ENCODE assay signal across 25 mouse cellular contexts in genomic region chr3:95294718-95295117, GRCm38 (mm10). TPM values are rescaled to one million over a fixed set of nuclear protein-coding genes. Genes with fewer than 3 reads are reported as not detected.
DNase-seq lines count a peak whose midpoint lies in the region; ATAC-seq and TF ChIP-seq lines count a peak whose summit lies in the region.
"Had no signal": no experiment of that assay in that cellular context is flagged by ENCODE, and none has a peak within 500 bp of the region (broad histone marks: within the 10 kb centered on the region; RNA-seq: fewer than 3 reads in every experiment).

No protein-coding gene starts in this region.

- H3K4me1 ChIP-seq in liver, adult 2 months (ENCODE audit: control insufficient read depth, insufficient read depth, low read length): peaks cover 51% of the 10 kb centered on the region
- H3K4me1 ChIP-seq: neural tube, embryonic 13.5 days had no signal

- ATAC-seq in granulocyte monocyte progenitor cell, adult 5-6 weeks (replicated peaks; ENCODE audit: poor library complexity, severe bottlenecking): 0 out of 2 replicates have a peak, but pooled peaks have one; percentile 0
- peak; percentile 12 for ATAC-seq in megakaryocyte, adult 5-6 weeks (ENCODE audit: poor library complexity, severe bottlenecking)
- ATAC-seq: forebrain, postnatal 0 days; hindbrain, postnatal 0 days; midbrain, embryonic 16.5 days had no signal

- no peaks in the 10 kb centered on the region for H3K27me3 ChIP-seq in liver, adult 2 months (ENCODE audit: control insufficient read depth, insufficient read depth, low read length)
- H3K27me3 ChIP-seq: heart, embryonic 13.5 days; neural tube, embryonic 13.5 days; stomach, embryonic 15.5 days had no signal

- no peak overlapping the region for H3K4me3 ChIP-seq in liver, adult 2 months (ENCODE audit: insufficient read depth, low read depth, low read length)
- H3K4me3 ChIP-seq: forebrain, embryonic 10.5 days; heart, adult 2 months; heart, embryonic 13.5 days; midbrain, embryonic 10.5 days; myocyte; neural tube, embryonic 13.5 days; stomach, embryonic 15.5 days had no signal

- DNase-seq in liver, adult 2 months (ENCODE audit: extremely low read depth, low read depth, low spot score): peak; percentile 55
- no peak for DNase-seq in liver
- DNase-seq in left cerebral cortex, adult 9 months (ENCODE audit: low spot score in 2 of 2): no peak
- no peak for DNase-seq in cerebellum, adult 11-12 months
- DNase-seq in cerebellum, postnatal 10 days: no peak
- DNase-seq: cerebellum, postnatal 36 days; embryo, embryonic 11 days; forebrain, postnatal 0 days; gastrocnemius, postnatal 25 days; heart, adult 2 months; heart, postnatal 14 days; lung, embryonic 14.5 days; right cerebral cortex, adult 18-20 months; right cerebral cortex, postnatal 4 days; thymus, adult 2 months had no signal

- peak overlapping the region; percentile 67 for H3K27ac ChIP-seq in liver, adult 2 months (replicated peaks; ENCODE audit: insufficient read depth, low read depth, low read length)
- H3K27ac ChIP-seq: forebrain, embryonic 10.5 days; heart, adult 2 months; heart, embryonic 13.5 days; hindbrain, postnatal 0 days; midbrain, embryonic 10.5 days; neural tube, embryonic 13.5 days had no signal

- H3K79me2 ChIP-seq in liver, adult 2 months (ENCODE audit: control insufficient read depth, insufficient read depth, low read length): no peaks in the 10 kb centered on the region

- 0 out of 2 replicates have a peak overlapping the region, but pooled peaks have one; percentile 0 for H3K9ac ChIP-seq in liver, adult 2 months (ENCODE audit: low read depth, low read length)
- H3K9ac ChIP-seq: forebrain, postnatal 0 days; heart, embryonic 13.5 days; lung, embryonic 14.5 days; neural tube, embryonic 13.5 days; stomach, embryonic 15.5 days had no signal

- no peak for TF ChIP-seq POLR2A in liver, adult 2 months (IDR thresholded peaks at IDR 0.05; ENCODE audit: extremely low read depth, insufficient read depth, low read length)

- no peak for TF ChIP-seq CTCF in liver, adult 2 months (IDR thresholded peaks at IDR 0.05; ENCODE audit: low read depth, low read length)

- WGBS in liver, adult 2 months: 46% methylated on average over 5 of the region's 5 CpGs

- peaks cover 44% of the 10 kb centered on the region for H3K36me3 ChIP-seq in liver, adult 2 months (ENCODE audit: control insufficient read depth, insufficient read depth, low read length)

RNA-seq across cellular contexts. Expression of gene Anxa9, which starts 12.3 kb away (rescaled TPM):
- total RNA-seq in liver, adult 2 months (2014; rRNA removed): 0.54 and 0.55 TPM in 2 replicates
- polyA plus RNA-seq in liver, adult 2 months (2012; rRNA removed): 0.47 and 0.91 TPM in 2 replicates
- total RNA-seq in granulocyte monocyte progenitor cell, adult 5-6 weeks (2014; fragmentation: Nextera tagmentation): 15.5 and 18.0 TPM in 2 replicates
- total RNA-seq in granulocyte monocyte progenitor cell, adult 5-6 weeks (2017): 5.0 and 5.4 TPM in 2 replicates
- total RNA-seq in megakaryocyte, adult 5-6 weeks (2015): 3.0 and 3.8 TPM in 2 replicates
- 1.9 and 2.4 TPM in 2 replicates for total RNA-seq in megakaryocyte, adult 5-6 weeks (2017)

RNA-seq across cellular contexts. Expression of gene Prune1, which starts 12.8 kb away (rescaled TPM):
- total RNA-seq in liver, adult 2 months (2014; rRNA removed): 7.6 and 7.8 TPM in 2 replicates
- 11.3 and 12.8 TPM in 2 replicates for polyA plus RNA-seq in liver, adult 2 months (2012; rRNA removed)
- 17.8 and 25.4 TPM in 2 replicates for total RNA-seq in granulocyte monocyte progenitor cell, adult 5-6 weeks (2014; fragmentation: Nextera tagmentation)
- total RNA-seq in granulocyte monocyte progenitor cell, adult 5-6 weeks (2017): 9.3 and 11.3 TPM in 2 replicates
- 12.4 and 14.5 TPM in 2 replicates for total RNA-seq in megakaryocyte, adult 5-6 weeks (2015)
- 7.8 and 10.2 TPM in 2 replicates for total RNA-seq in megakaryocyte, adult 5-6 weeks (2017)

RNA-seq across cellular contexts. Expression of gene Mindy1, which starts 13.6 kb away (rescaled TPM):
- 56.6 and 63.6 TPM in 2 replicates for total RNA-seq in liver, adult 2 months (2014; rRNA removed)
- polyA plus RNA-seq in liver, adult 2 months (2012; rRNA removed): 122 and 137 TPM in 2 replicates
- 26.9 and 56.5 TPM in 2 replicates for total RNA-seq in granulocyte monocyte progenitor cell, adult 5-6 weeks (2014; fragmentation: Nextera tagmentation)
- total RNA-seq in granulocyte monocyte progenitor cell, adult 5-6 weeks (2017): 22.8 and 30.0 TPM in 2 replicates
- total RNA-seq in megakaryocyte, adult 5-6 weeks (2015): 49.5 and 55.2 TPM in 2 replicates
- 44.0 and 54.1 TPM in 2 replicates for total RNA-seq in megakaryocyte, adult 5-6 weeks (2017)

RNA-seq across cellular contexts. Expression of gene Cers2, which starts 19.9 kb away (rescaled TPM):
- 283 and 284 TPM in 2 replicates for total RNA-seq in liver, adult 2 months (2014; rRNA removed)
- polyA plus RNA-seq in liver, adult 2 months (2012; rRNA removed): 266 and 271 TPM in 2 replicates
- total RNA-seq in granulocyte monocyte progenitor cell, adult 5-6 weeks (2014; fragmentation: Nextera tagmentation): 193 and 213 TPM in 2 replicates
- 87.8 and 88.6 TPM in 2 replicates for total RNA-seq in granulocyte monocyte progenitor cell, adult 5-6 weeks (2017)
- 184 and 191 TPM in 2 replicates for total RNA-seq in megakaryocyte, adult 5-6 weeks (2015)
- 86.0 and 107 TPM in 2 replicates for total RNA-seq in megakaryocyte, adult 5-6 weeks (2017)

RNA-seq across cellular contexts. Expression of gene Bnipl, which starts 43.7 kb away (rescaled TPM):
- total RNA-seq in liver, adult 2 months (2014; rRNA removed): 0.07 TPM in 1 of 2 replicates, not detected in the other
- polyA plus RNA-seq in liver, adult 2 months (2012; rRNA removed): 0.16 TPM in 1 of 2 replicates, not detected in the other
- total RNA-seq in granulocyte monocyte progenitor cell, adult 5-6 weeks (2014; fragmentation: Nextera tagmentation): 0.88 TPM in 1 of 2 replicates, not detected in the other
- total RNA-seq in granulocyte monocyte progenitor cell, adult 5-6 weeks (2017): not detected in 2 replicates
- total RNA-seq in megakaryocyte, adult 5-6 weeks (2015): not detected in 2 replicates
- not detected in 2 replicates for total RNA-seq in megakaryocyte, adult 5-6 weeks (2017)
- total RNA-seq: gastrocnemius, postnatal 25 days; heart, adult 2 months; hindbrain, postnatal 0 days had no signal
- polyA plus RNA-seq: forebrain, postnatal 0 days; hindbrain, postnatal 0 days; midbrain, embryonic 16.5 days; neural tube, embryonic 13.5 days had no signal
